Mouse (Mus musculus) hindbrain, embryonic 12.5 days (tissue): ENCODE measurements at regions not wholly inside any gene's neighbourhood (a gene's known extent, or its start where the extent isn't known, plus 50 kb on each side); places are given as distances from the start of the nearest gene placed in this dataset.
A peak's percentile ranks its signal among the peaks of the same experiment; 100 is the strongest.

Experiments used
- ATAC-seq: fragments of 200-750 bp; cut with Nextera tagmentation; 2 replicates; pipeline ENCODE4 v1.8.0; 2017; ENCODE audit warnings: moderate TSS enrichment; ENCODE audit not compliant: low FRiP score
- H3K27ac ChIP-seq: fragments of 300-500 bp; sonication (generic); 2 replicates; pipeline ENCODE4 v1.5.1; 2016; ENCODE audit warnings: mild to moderate bottlenecking
- H3K27me3 ChIP-seq: fragments of 300-500 bp; sonication (generic); 2 replicates; pipeline ENCODE4 v1.6.1; 2016; ENCODE audit warnings: mild to moderate bottlenecking
- H3K36me3 ChIP-seq: fragments of 300-500 bp; sonication (generic); 2 replicates; pipeline ENCODE4 v1.6.1; 2016; ENCODE audit warnings: mild to moderate bottlenecking
- H3K4me1 ChIP-seq: fragments of 300-500 bp; sonication (generic); 2 replicates; pipeline ENCODE4 v1.6.1; 2016
- H3K4me2 ChIP-seq: fragments of 300-500 bp; sonication (generic); replicated peaks from 2 replicates; pipeline ENCODE4 v1.6.1; 2016; ENCODE audit warnings: mild to moderate bottlenecking
- H3K4me3 ChIP-seq: fragments of 300-500 bp; sonication (generic); 2 replicates; pipeline ENCODE4 v1.5.1; 2016; ENCODE audit warnings: mild to moderate bottlenecking
- H3K9ac ChIP-seq: fragments of 300-500 bp; sonication (generic); 2 replicates; pipeline ENCODE4 v1.6.1; 2016; ENCODE audit warnings: mild to moderate bottlenecking, moderate library complexity
- H3K9me3 ChIP-seq: fragments of 300-500 bp; sonication (generic); replicated peaks from 2 replicates; pipeline ENCODE4 v1.6.1; 2016; ENCODE audit warnings: mild to moderate bottlenecking
- WGBS: fragments of 180-500 bp; shearing (Covaris S2); methylation state at CpG from one replicate; pipeline ENCODE4 v1.1.7; 2016; 5-methylcytosine and 5-hydroxymethylcytosine counted together

DNA sequence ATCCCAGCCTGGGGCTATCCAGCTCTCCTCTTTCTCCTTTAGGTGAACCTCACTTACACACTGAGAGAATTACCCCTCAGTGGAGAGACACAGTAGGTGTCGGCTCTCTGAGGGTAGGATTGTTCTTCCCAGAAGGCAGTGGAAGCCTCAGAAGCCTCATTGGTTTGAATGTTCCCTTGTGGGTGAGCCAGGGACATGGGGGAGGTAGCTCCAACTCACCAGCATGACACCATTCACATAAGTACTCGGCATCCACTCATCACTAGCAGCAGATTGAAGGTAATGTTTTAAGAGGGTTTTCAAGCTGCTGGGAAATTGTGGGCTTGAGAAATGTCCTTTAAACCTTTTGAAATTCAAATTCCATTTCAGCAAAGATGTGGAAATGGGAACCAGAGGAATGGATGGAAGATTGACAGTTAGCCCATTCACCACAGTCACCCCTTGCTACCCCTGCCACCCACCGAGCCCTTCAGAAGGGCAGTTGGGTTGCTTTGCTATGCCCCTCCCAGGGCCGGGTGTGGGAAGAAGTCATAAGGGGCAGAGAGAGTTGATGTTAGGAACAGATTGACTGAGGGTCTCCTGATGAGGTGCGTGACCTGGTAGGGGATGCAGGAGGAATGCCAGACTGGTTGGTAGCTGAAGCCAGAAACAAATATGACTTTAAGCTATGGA is 310.0 kb upstream of the Epha4 start:
- H3K4me3 ChIP-seq = no peak overlapping the region
- no peaks in the 10 kb centered on the region for H3K27me3 ChIP-seq
- H3K9me3 ChIP-seq = no peaks in the 10 kb centered on the region
- H3K4me1 ChIP-seq = peaks cover 13% of the 10 kb centered on the region
- H3K36me3 ChIP-seq = no peaks in the 10 kb centered on the region
- 39% methylated on average over 5 of the region's 5 CpGs for WGBS
- peak overlapping the region; percentile 40 for H3K27ac ChIP-seq
- H3K4me2 ChIP-seq = 0 out of 2 replicates have a peak overlapping the region, but pooled peaks have one; percentile 21
- no peak overlapping the region for H3K9ac ChIP-seq
- no peak for ATAC-seq

DNA sequence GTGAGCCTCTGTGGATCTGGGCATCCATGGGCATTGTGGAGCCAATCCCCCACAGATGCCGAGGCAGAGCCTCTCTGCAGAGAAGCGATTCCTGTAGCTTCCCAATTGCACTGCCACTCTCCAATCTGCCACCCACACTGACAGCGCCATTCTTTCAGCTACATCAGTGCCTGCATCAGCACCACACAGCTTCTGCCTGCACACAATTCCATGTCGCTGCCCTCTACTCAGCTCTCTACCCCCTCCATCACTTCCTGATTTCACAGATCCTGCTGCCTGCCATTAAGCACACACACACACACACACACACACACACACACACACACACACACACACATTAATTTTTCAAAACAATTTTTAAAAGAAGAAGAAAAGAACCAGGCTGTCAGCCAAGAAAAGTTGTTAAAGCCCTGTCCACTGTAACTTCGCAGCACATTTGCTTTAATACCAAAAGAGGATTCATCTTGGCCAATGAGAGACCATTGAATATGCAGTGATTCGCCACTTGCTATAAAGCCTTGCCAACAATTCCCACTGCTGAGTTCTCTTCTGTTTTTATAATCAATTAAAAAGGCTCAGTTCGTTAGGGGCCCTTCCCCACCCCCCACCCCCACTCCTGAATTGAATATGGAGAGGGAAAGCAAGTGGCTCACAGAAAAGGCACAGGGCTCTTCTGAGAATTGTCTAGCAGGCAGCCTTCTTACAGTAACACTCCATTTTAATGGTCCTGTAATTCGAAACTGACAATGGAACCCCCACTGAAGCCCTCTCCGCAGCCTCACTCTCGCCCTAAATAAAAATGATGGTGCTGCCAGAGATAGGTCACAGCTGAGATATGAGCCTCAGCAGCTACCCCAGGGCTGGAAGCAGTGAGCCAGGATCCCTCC is 309.2 kb upstream of the Epha4 start:
- no peaks in the 10 kb centered on the region for H3K27me3 ChIP-seq
- WGBS = 27% methylated on average over 10 of the region's 10 CpGs
- no peak overlapping the region for H3K4me3 ChIP-seq
- ATAC-seq = peak; percentile 48; the same call in 1 of the 2 replicates
- peak overlapping the region; percentile 21 for H3K4me2 ChIP-seq
- H3K36me3 ChIP-seq = no peaks in the 10 kb centered on the region
- peaks cover 13% of the 10 kb centered on the region for H3K4me1 ChIP-seq
- no peak overlapping the region for H3K9ac ChIP-seq
- peak overlapping the region; percentile 40; the same call in 1 of the 2 replicates for H3K27ac ChIP-seq
- H3K9me3 ChIP-seq = no peaks in the 10 kb centered on the region

DNA sequence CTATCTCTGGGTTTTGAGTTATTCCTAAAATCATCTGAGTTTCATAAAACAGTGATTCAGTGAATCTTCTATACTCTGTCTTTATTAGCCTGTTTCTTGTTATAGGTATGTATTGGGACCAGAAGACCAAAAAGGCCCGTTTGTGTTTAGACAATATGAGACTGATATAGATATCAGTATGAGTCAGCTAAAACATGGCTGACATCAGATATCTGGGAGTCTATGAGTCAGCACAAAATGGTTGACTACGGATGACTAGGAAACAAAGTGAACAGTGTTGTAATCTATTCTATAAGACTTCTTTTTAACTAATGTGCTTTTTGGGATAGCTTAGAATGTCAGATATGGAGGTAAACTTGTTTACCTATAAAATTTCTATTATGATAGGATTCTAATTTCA is 305.2 kb upstream of the Epha4 start:
- no peak overlapping the region for H3K4me2 ChIP-seq
- peaks cover 13% of the 10 kb centered on the region for H3K4me1 ChIP-seq
- H3K9me3 ChIP-seq = no peaks in the 10 kb centered on the region
- H3K27ac ChIP-seq = no peak overlapping the region
- ATAC-seq = no peak
- H3K27me3 ChIP-seq = no peaks in the 10 kb centered on the region
- WGBS = 80% methylated on average over 2 of the region's 2 CpGs
- H3K9ac ChIP-seq = no peak overlapping the region
- no peaks in the 10 kb centered on the region for H3K36me3 ChIP-seq
- H3K4me3 ChIP-seq = no peak overlapping the region

DNA sequence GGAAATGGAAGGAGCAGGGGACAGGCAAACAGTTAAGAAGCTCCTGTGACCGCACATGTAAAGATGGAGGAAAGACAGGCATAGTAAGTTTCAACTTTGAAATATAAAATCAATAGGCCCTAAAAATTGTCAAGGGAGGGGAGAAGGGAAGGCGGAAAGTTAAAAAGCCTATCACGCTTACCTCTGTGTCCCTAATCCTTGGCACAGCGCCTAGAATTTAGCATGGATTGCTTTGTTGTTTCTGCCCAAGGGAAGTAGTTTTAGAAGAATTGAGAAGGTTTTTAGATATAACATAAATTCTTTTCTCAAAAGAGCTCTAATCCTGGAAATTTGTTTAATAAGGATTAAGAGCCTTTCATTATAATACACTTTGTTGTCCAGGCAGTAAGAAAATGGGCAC is 300.6 kb upstream of the Epha4 start:
- Histone ChIP-seq H3K4me3 (no peak overlapping the region), H3K4me1 (no peaks in the 10 kb centered on the region), H3K9ac (no peak overlapping the region), H3K36me3 (no peaks in the 10 kb centered on the region), H3K9me3 (no peaks in the 10 kb centered on the region), H3K4me2 (no peak overlapping the region), H3K27ac (no peak overlapping the region), H3K27me3 (no peaks in the 10 kb centered on the region)
- no peak for ATAC-seq
- WGBS = 88% methylated on average over 4 of the region's 4 CpGs

DNA sequence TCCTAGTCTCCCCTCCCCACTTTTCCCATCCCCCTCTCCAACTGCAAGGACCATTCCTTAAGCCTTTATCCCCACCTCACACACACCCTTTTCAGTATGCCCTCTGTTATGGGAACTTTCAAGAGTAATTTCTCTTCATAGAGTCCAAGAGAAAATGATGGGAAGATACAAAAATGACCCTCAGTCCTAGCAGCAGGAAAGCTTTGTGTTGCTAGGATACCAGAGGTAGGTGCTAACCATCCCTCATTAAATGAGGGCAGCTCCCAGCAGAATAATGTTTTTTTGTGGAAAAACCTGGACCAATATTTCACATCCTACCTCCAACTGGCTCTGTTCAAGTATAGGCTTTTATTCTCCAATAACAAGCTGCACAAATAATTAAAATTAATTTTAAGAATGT is 296.7 kb upstream of the Epha4 start:
- Histone ChIP-seq H3K36me3 (no peaks in the 10 kb centered on the region), H3K4me3 (no peak overlapping the region)
- no peak for ATAC-seq

DNA sequence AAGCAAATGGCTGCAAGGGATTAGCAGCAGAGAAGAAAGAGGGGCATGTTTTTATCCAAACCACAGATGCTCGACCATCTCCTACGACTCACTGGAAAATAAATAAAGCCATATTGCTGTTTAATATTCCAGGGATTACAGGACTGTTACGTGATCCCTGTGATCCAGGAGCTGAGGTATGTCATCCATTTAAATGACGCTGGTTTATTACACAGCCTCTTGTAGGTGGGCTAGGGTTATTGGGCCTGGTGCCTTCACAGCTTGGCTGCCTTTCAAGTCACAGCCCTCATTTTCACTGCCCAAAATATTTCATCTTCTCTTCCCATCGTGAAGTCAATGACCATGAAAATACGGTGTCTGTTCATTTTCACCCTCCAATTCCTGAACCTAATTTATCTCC is 276.1 kb upstream of the Epha4 start:
- H3K4me2 ChIP-seq = no peak overlapping the region
- no peak overlapping the region for H3K4me3 ChIP-seq
- H3K27ac ChIP-seq = no peak overlapping the region
- WGBS = 84% methylated on average over 6 of the region's 6 CpGs
- no peaks in the 10 kb centered on the region for H3K4me1 ChIP-seq
- H3K27me3 ChIP-seq = no peaks in the 10 kb centered on the region
- no peaks in the 10 kb centered on the region for H3K36me3 ChIP-seq
- no peaks in the 10 kb centered on the region for H3K9me3 ChIP-seq
- no peak overlapping the region for H3K9ac ChIP-seq
- no peak for ATAC-seq

More for the DNA sequence above, 296.7 kb upstream of the Epha4 start:
- Histone ChIP-seq H3K4me2 (no peak overlapping the region), H3K9ac (no peak overlapping the region), H3K27ac (no peak overlapping the region), H3K9me3 (no peaks in the 10 kb centered on the region), H3K27me3 (no peaks in the 10 kb centered on the region), H3K4me1 (no peaks in the 10 kb centered on the region)

DNA sequence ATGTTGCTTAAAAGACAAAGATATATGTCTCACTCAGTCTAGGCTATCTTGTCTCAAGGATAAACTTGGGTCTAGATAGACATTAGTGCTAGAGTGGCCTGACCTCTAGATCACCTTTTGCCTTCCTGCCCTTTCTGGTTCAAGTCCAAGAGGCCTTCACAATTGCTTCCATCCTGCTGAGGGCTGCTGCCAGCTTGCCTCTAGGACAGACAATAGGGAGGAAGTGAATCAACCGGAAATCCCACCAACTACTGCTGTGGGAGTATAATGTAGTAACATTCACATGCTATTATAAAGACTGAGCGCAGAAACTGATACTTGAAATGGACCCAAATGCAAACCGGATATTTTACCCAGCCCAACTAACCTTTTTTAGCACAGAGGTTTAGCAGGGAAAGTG is 239.4 kb upstream of the Epha4 start:
- Histone ChIP-seq H3K9ac (no peak overlapping the region), H3K9me3 (no peaks in the 10 kb centered on the region), H3K4me2 (no peak overlapping the region), H3K36me3 (no peaks in the 10 kb centered on the region), H3K4me1 (no peaks in the 10 kb centered on the region), H3K27ac (no peak overlapping the region), H3K27me3 (no peaks in the 10 kb centered on the region), H3K4me3 (no peak overlapping the region)
- ATAC-seq = no peak
- 79% methylated on average over 3 of the region's 3 CpGs for WGBS

DNA sequence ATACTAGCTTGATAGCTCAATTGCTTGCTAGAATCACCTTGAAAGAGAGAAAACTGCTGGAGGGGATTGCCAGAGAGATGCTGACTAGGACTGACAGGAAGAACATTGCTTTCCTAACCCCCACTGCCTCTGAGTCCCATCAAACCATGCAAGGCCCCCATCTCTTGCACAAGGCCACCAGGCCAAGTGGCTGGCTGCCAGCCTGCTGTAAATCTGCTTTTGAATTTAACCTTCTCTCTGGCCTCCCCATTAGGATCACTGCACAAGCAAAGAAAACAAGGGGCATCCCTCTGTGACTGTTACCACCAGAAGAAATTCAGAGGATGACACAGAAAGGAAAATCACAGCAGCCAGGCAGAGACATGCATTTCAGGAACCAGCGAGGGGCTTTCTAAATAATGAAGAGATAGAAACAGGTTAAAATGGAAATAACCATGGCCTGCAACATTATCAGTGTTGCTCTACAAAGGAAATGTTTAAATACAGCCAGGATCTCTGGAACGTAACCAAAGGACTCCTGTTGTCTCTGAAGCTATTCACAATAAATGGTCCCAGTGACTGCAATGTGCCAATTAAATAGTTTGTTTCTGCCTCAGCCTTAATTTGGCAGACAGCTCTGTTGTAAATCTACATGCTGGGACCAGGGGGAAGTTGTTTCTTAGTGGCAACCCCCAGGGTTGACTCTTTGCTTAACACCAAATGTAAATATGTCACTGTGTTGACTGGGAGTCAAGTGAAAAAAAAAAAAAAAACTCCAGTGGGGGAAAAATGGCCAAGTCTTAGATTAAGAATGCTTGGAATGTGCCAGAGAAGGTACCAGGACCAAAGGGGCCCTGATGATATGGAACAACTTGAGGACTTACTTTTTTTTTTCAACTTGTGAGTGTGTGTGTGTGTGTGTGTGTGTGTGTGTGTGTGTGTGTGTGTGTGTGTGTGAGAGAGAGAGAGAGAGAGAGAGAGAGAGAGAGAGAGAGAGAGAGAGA is 233.9 kb upstream of the Epha4 start:
- no peaks in the 10 kb centered on the region for H3K9me3 ChIP-seq
- 0 out of 2 replicates have a peak overlapping the region, but pooled peaks have one; percentile 17 for H3K27ac ChIP-seq
- H3K27me3 ChIP-seq = no peaks in the 10 kb centered on the region
- H3K4me1 ChIP-seq = peaks cover 5% of the 10 kb centered on the region; the same call in 1 of the 2 replicates
- no peak for ATAC-seq
- 48% methylated on average over 2 of the region's 2 CpGs for WGBS
- H3K36me3 ChIP-seq = no peaks in the 10 kb centered on the region
- no peak overlapping the region for H3K4me3 ChIP-seq
- no peak overlapping the region for H3K4me2 ChIP-seq
- H3K9ac ChIP-seq = no peak overlapping the region

DNA sequence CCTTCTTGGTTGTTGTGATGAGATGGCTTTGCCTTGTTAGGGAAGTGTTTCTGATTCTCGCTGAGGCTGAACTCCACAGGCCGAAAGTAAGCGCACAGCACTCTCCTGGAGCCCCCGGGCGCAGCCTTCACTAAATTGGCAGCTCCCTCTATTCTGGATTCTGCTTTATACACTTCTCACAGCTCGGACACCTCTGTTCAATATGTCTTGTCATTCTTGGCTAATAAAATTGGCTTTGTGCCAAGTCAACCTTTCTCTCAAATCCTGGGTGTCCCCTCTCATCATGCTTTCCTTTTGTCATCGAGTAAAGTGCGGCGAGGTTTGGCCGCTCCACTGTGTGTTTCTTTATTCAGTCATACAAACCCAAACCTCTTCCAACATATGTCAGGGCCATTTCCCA is 217.2 kb upstream of the Epha4 start:
- no peak overlapping the region for H3K27ac ChIP-seq
- H3K27me3 ChIP-seq = no peaks in the 10 kb centered on the region
- no peak overlapping the region for H3K4me3 ChIP-seq
- no peaks in the 10 kb centered on the region for H3K9me3 ChIP-seq
- no peak for ATAC-seq
- H3K9ac ChIP-seq = no peak overlapping the region
- 80% methylated on average over 10 of the region's 10 CpGs for WGBS
- H3K4me2 ChIP-seq = no peak overlapping the region
- no peaks in the 10 kb centered on the region for H3K4me1 ChIP-seq
- no peaks in the 10 kb centered on the region for H3K36me3 ChIP-seq

DNA sequence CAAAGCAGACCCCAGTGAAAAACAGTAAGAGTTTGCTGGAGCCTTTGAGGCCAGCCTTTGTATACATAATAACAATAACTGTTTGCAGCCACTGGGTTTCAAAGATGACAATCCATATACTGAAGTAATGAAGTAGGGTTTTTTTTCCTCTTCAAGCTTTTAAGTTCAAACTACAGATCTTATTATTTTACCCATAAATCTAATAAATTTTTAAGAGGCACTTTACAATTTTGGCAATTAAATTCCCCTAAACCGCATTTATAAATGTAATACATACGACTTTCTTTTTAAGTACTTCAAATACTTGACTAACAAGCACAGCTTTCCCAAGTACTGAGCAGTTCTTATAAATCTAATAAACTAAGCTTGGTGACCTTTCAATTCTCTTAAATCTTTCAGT is 212.7 kb upstream of the Epha4 start:
- no peak for ATAC-seq
- H3K4me1 ChIP-seq = no peaks in the 10 kb centered on the region
- no peak overlapping the region for H3K9ac ChIP-seq
- no peak overlapping the region for H3K4me3 ChIP-seq
- H3K27ac ChIP-seq = no peak overlapping the region
- no peaks in the 10 kb centered on the region for H3K27me3 ChIP-seq
- no peak overlapping the region for H3K4me2 ChIP-seq
- whole genome bisulfite sequencing = 94% methylated on average over 2 of the region's 2 CpGs
- no peaks in the 10 kb centered on the region for H3K9me3 ChIP-seq
- H3K36me3 ChIP-seq = no peaks in the 10 kb centered on the region

DNA sequence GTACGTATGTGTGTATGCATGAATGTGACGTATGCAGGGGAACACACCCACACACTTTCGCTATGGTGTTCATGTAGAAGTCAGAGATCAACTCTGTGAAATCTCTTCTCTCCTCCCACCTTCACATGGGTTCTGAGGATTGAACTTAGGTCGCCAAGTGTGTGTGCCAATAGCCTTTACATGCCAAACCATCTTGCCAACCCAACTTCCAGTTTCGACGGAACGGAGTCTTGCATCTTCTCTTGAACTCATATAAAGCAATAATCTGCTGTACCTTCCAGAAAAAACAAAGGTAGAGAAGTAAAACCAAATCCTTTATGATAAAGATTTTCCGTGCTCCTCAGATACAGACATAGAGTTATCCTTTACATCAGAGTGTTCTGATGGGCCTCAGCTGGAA is 208.4 kb upstream of the Epha4 start:
- no peak overlapping the region for H3K4me3 ChIP-seq
- no peaks in the 10 kb centered on the region for H3K36me3 ChIP-seq
- no peaks in the 10 kb centered on the region for H3K27me3 ChIP-seq
- H3K27ac ChIP-seq = no peak overlapping the region
- no peaks in the 10 kb centered on the region for H3K9me3 ChIP-seq
- ATAC-seq = no peak
- no peak overlapping the region for H3K9ac ChIP-seq
- no peaks in the 10 kb centered on the region for H3K4me1 ChIP-seq
- WGBS = 90% methylated on average over 8 of the region's 8 CpGs
- no peak overlapping the region for H3K4me2 ChIP-seq

DNA sequence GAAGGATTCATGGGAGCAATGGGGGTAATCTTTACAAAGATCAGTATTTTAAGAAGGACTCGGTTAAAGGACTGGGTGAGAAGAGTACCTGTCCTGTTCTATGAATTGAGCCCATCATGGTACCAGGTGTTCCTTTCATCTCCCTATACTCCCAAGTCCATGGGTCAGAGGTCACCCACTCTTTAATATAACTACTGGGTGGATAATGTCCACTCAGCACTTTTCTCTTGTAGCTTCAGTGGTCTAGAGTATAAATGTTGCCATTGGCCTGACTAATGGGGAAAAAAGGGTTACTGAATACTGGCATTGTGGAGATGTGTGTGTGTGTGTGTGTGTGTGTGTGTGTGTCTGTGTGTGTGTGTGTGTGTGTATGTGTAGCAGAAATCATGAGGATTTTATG is 206.0 kb upstream of the Epha4 start:
- no peaks in the 10 kb centered on the region for H3K4me1 ChIP-seq
- ATAC-seq = no peak
- no peaks in the 10 kb centered on the region for H3K36me3 ChIP-seq
- H3K27me3 ChIP-seq = no peaks in the 10 kb centered on the region
- H3K27ac ChIP-seq = no peak overlapping the region
- 89% methylated on average over 1 of the region's 1 CpGs for WGBS
- no peak overlapping the region for H3K4me3 ChIP-seq
- H3K4me2 ChIP-seq = no peak overlapping the region
- no peaks in the 10 kb centered on the region for H3K9me3 ChIP-seq
- H3K9ac ChIP-seq = no peak overlapping the region
